Mouse (Mus musculus): ENCODE measurements around the gene Slco3a1.

Gene Slco3a1

GRCm38 (mm10) chr7:74484024-74484385 lies 70.6 kb downstream of the Slco3a1 start:
- DNase-seq: no peak

DNA sequence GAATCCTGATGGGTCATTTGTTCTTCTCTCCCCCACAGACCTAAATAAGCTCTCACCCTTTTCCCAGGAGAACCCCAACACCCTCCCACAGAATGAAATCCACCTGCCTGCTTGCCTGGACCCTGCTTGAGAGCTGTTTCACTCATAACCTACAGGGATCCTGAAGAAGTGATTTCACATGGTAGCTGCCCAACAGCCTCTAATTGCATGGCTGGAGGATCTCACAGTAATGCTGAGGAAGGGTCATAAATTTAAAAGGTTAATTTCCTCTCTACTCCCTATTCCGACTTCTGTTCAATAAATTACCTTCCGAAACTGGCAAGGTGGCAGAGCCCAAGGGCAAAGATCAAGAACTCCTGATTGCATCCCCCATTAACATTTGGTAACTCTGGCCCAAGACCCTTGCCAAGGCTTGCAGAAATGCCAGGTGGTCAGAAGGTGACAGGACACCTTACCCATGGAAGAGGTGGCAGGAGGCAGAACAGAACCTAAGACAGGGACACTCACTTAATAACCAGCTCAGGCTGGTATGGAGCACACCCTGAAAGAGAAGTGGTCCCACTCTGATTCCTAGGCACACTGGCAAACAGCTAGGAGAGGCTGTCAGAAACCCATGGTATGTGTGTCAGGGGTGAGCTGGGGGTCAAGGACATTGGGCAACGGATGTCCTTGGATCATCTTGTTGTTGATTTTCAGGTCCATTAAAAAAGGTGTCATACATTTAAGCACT lies 71.1 kb downstream of the Slco3a1 start:
- DNase-seq: no peak

- DNase-seq: no peak
Observed at GRCm38 (mm10) chr7:74471740-74472139, 82.8 kb downstream of the Slco3a1 start.

GRCm38 (mm10) chr7:74466886-74467285 lies 87.7 kb downstream of the Slco3a1 start:
- DNase-seq: no peak

DNA sequence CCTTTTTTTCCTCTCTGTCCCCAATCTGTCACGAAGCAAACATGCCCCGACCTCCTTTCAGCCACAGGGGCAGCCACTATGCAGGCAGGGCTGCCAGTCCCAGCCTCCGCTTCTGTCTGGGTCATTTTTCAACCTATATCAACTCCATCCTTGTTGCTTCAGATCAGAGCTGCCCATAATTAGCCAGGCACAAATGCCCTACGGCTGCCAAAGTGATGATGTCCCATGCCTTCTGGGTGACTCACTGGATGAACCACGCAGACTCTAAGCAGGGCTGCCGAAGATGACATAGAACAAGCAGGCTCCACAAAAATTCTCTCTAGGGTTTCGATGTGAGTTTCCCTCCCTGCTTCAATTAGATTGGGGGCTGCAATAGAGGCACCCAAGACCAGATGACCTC lies 89.9 kb downstream of the Slco3a1 start:
- peak; percentile 33 for DNase-seq

DNA sequence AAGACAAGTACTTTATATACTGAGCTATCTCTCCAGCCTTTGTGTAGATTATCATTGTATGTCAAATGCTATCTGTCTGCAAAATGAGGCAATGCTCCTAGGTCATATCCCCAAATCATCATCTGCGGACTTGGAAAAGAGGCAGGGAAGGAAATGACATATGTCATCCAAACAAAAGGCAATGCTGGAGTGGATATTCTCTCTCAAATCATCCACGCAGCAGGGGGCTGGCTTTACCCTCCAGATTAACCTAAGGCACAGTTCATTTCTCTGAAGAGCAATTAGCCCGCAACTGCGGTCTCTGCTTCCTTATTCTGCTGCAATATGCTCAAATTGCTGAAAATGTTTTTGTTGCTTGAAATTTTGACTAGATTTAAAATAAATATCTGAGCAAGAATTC lies 92.1 kb downstream of the Slco3a1 start:
- DNase-seq: peak; percentile 23

DNA sequence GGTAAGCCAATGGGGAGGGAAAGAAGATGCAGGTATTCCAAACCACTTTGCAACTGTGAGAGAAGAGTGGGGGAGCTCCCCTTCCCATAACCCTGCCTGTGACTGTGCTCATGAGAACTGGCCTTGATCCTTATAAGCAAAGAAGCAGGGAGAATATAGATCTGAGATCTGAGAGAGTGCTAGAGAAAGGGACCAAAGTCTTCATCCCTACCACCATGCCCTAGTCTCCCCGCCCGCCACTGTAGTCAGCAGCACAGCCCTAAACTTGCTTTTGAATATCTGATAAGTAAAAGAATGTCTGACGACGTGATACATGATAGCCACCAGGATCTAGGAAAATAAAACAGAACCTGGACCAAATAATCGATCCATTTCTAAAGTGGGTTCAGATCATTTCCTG lies 92.8 kb downstream of the Slco3a1 start:
- no peak for DNase-seq

DNA sequence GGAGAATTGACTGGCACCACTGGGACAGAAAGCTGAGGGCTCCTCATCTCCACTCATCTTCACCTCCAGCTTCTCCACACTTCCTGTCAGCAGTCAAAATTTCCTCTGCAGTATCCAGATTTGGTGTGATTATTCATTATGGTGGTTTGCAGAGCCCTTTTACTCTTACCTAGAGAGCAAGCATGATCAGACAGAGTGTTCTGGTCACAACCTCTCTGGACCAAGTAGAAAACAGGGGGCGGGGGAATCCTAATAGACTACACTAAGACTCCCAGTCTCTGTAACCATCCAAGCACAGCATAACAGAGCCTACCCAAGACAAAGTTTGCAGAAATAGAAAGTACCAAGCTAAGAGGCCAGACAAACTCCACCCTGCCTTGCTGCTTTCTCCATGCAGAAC lies 93.4 kb downstream of the Slco3a1 start:
- no peak for DNase-seq

GRCm38 (mm10) chr7:74459812-74460211 lies 94.8 kb downstream of the Slco3a1 start:
- no peak for DNase-seq

GRCm38 (mm10) chr7:74459277-74459676 lies 95.3 kb downstream of the Slco3a1 start:
- no peak for DNase-seq

- peak; percentile 12 for DNase-seq
Observed at GRCm38 (mm10) chr7:74458475-74459221, 95.9 kb downstream of the Slco3a1 start.

DNA sequence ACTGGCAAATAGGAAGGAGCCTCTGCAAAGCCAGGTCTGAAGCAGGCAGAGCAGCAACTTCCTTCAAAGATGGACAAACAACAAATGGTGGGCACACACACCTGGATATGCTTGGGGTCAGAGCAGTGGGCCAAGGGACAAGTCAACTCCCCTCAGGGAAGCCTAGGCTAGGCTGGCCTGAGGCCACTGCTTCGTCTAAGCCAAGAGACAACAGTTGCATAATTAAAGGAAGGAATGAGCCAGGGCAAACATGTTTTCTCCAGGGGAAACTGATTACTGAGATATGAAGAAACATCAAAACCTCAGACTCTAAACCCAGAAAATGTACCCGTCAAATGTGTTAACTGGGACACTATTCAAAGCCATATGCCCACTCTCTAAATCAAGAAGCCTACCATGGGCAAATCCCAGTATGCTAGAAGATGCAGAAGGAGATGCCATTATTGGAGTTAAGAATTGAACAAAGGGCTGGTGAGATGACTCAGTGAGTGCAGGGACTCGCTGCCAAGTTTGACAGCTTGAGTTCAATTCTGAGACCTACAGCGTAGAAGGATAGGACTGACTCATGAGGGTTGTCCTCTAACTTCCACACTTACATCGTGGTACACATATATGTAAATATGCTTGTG lies 97.1 kb downstream of the Slco3a1 start:
- peak; percentile 57 for DNase-seq

DNA sequence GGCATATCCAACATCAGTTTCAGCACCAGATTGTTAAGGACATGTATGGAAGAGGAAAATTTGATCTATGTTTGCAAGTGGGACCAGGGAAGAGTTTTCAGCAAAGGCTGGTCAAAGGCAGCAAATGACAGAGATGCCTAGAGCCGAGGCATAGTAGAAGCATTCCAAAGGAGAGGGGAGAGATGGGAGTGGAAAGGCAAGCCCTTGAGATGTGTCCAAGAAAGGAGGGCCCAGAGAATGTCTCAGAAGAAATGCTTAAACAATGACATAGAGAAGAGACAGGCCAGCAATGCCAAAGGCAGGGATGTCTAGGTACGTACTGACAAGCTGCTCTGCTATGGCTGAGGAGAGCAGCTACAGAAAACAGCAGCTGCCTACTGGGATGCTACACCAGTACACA lies 97.8 kb downstream of the Slco3a1 start:
- no peak for DNase-seq

GRCm38 (mm10) chr7:74451047-74451446 lies 103.5 kb downstream of the Slco3a1 start:
- no peak for DNase-seq

DNA sequence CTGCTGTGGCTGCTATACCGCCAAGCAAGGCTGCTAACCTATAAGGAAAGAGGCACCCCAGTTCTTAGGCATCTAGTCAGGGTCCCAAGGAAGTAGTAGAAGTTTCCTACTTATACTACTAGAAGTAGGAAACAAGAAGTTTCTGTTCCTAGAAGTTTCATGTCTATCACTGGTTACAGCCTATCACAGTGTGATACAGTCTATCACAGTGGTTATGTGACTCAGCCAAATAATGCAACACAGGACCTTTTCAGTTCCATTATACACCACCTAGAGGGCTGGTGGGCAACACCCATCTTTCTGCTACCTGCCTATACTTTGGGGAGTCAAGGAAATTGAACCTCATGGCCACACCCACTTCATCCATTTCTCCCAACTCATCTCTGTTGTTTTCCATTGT lies 104.8 kb downstream of the Slco3a1 start:
- no peak for DNase-seq

GRCm38 (mm10) chr7:74447781-74448180 lies 106.8 kb downstream of the Slco3a1 start:
- no peak for DNase-seq

- no peak for DNase-seq
Observed at GRCm38 (mm10) chr7:74445148-74445547, 109.4 kb downstream of the Slco3a1 start.

DNA sequence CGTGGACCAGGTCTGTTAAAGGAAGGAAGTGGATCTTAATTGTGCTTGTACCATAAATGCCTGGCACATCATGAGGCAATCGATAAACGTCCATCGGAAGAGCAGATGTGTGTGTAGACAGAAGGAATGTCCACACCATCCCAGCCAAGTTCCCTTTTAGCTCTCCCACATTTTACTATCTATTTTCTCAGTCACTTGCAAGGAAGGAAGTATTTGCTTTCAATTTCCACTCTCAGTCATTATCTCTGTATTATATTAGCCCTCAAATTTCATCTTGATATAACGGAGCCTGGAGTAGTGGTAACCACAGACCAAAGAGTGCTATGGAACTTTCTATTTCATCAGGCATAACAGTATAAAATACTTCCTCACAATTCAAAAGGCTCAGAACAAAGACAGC lies 112.2 kb downstream of the Slco3a1 start:
- DNase-seq: no peak

DNA sequence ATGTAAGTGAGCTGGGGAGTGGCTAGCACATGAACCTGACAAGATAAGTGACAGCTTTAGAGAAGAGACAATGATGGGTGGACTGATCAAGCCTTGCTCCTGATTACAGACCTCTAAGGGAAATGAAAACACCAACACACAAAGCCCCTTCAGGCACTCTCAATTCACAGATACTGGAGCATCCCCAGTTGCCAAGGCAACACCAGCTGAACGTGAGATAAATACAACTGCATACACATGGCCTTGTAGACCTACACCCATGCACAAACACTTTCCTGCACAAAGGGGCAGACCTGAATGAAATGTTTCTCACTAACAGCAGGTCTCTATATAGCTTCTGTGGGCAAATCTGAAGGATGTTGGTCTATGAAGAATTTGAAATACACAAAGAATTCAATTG lies 117.0 kb downstream of the Slco3a1 start:
- DNase-seq: no peak

- no peak for DNase-seq
Observed at GRCm38 (mm10) chr7:74436642-74437041, 117.9 kb downstream of the Slco3a1 start.

- DNase-seq: no peak
Observed at GRCm38 (mm10) chr7:74432950-74433349, 121.6 kb downstream of the Slco3a1 start.

- DNase-seq: no peak
Observed at GRCm38 (mm10) chr7:74429252-74429651, 125.3 kb downstream of the Slco3a1 start.

GRCm38 (mm10) chr7:74427135-74427534 lies 127.4 kb downstream of the Slco3a1 start:
- DNase-seq: no peak

GRCm38 (mm10) chr7:74425941-74426340 lies 128.6 kb downstream of the Slco3a1 start:
- DNase-seq: no peak

Data from cerebellum, adult 11 months (tissue).